Mouse (Mus musculus) MEL (cell line): ENCODE measurements around the gene Ncf4.

ENCODE experiments used
- CTCF ChIP-seq, 3 experiments: IDR thresholded peaks in 2 of 3; conservative IDR thresholded peaks in 1 of 3; 2 replicates each; pipeline ENCODE4 v1.5.1; 2011 to 2012; ENCODE audit warnings: low read length in 3 of 3, low read depth in 2 of 3, mild to moderate bottlenecking in 2 of 3, improper control_type of control experiment in 1 of 3, inconsistent platforms in 1 of 3, mixed read lengths in 1 of 3, moderate library complexity in 1 of 3; ENCODE audit not compliant: control insufficient read depth in 1 of 3, insufficient read depth in 1 of 3, poor library complexity in 1 of 3, severe bottlenecking in 1 of 3
- POLR2A ChIP-seq, 2 experiments: IDR thresholded peaks; 2 replicates each; pipeline ENCODE4 v1.6.1; 2011 to 2012; ENCODE audit warnings: low read length in 2 of 2, mild to moderate bottlenecking in 2 of 2, control low read depth in 1 of 2, improper control_type of control experiment in 1 of 2, low read depth in 1 of 2, moderate library complexity in 1 of 2; ENCODE audit not compliant: control insufficient read depth in 1 of 2, insufficient read depth in 1 of 2, poor library complexity in 1 of 2

GRCm38 (mm10) chr15:78302718-78303117 lies 58.1 kb downstream of the Ncf4 start:
- no peak for TF ChIP-seq POLR2A (IDR thresholded peaks at IDR 0.05; ENCODE audit: control insufficient read depth in 1 of 2, insufficient read depth in 1 of 2, low read depth in 1 of 2, low read length in 2 of 2, poor library complexity in 1 of 2)
- TF ChIP-seq CTCF (IDR thresholded peaks at IDR 0.05 in 2 of 3, conservative IDR thresholded peaks at IDR 0.05 in 1 of 3; ENCODE audit: control insufficient read depth in 1 of 3, insufficient read depth in 1 of 3, low read depth in 2 of 3, low read length in 3 of 3, poor library complexity in 1 of 3, severe bottlenecking in 1 of 3): no peak
